Mouse (Mus musculus) hindbrain, embryonic 10.5 days (tissue): ENCODE measurements around the gene Gm28539. TPM values are rescaled to one million over a fixed set of nuclear protein-coding genes. Genes with fewer than 3 reads are reported as not detected.
"Not testable (repeated sequence)": the region's sequence is repeated elsewhere in the genome, so short reads cannot be mapped to it uniquely, and the experiment has no call there.

Source experiments
- DNase-seq: peaks from one replicate; pipeline ENCODE4 v3.0.0-alpha.2; 2017; ENCODE audit warnings: low spot score
- H3K27ac ChIP-seq: fragments of 300-500 bp; sonication (generic); 2 replicates; pipeline ENCODE4 v1.5.1; 2016; ENCODE audit warnings: mild to moderate bottlenecking, moderate library complexity
- H3K27me3 ChIP-seq: fragments of 300-500 bp; sonication (generic); 2 replicates; pipeline ENCODE4 v1.6.1; 2016; ENCODE audit warnings: mild to moderate bottlenecking; ENCODE audit not compliant: poor library complexity, insufficient read depth, severe bottlenecking
- H3K36me3 ChIP-seq: fragments of 300-500 bp; sonication (generic); 2 replicates; pipeline ENCODE4 v1.6.1; 2016; ENCODE audit warnings: mild to moderate bottlenecking, moderate library complexity
- H3K4me1 ChIP-seq: fragments of 300-500 bp; sonication (generic); replicated peaks from 2 replicates; pipeline ENCODE4 v1.6.1; 2016; ENCODE audit warnings: mild to moderate bottlenecking
- H3K4me3 ChIP-seq: fragments of 300-500 bp; sonication (generic); 2 replicates; pipeline ENCODE4 v1.5.1; 2016; ENCODE audit warnings: mild to moderate bottlenecking, moderate library complexity
- H3K9me3 ChIP-seq: fragments of 300-500 bp; sonication (generic); 2 replicates; pipeline ENCODE4 v1.6.1; 2016; ENCODE audit warnings: mild to moderate bottlenecking, moderate library complexity
- WGBS: fragments of 180-500 bp; shearing (Covaris S2); methylation state at CpG from one replicate; pipeline ENCODE4 v1.1.7; 2016; 5-methylcytosine and 5-hydroxymethylcytosine counted together
- polyA plus RNA-seq: library from polyadenylated mRNA; unstranded; fragments of >200 nt; fragmentation: Nextera tagmentation; extraction: Ambion mirVana; gene quantifications from 2 replicates; pipeline ENCODE4 v1.2.1, GENCODE M21; 2016

Gene Gm28539
- polyA plus RNA-seq, 1 experiment from 2014 or later, result not detected

- H3K9me3 ChIP-seq, result no peaks in the 10 kb centered on the region
- DNase-seq, result no peak
- 95% methylated on average over 6 of the region's 6 CpGs for WGBS
- no peak overlapping the region for H3K27ac ChIP-seq
- no peaks in the 10 kb centered on the region for H3K27me3 ChIP-seq
- no peak overlapping the region for H3K4me3 ChIP-seq
- no peaks in the 10 kb centered on the region for H3K4me1 ChIP-seq
- H3K36me3 ChIP-seq, result peaks cover 93% of the 10 kb centered on the region
Measured at GRCm38 (mm10) chr16:18943906-18944305, 107.5 kb downstream of the Gm28539 start.

- Histone ChIP-seq H3K9me3 (no peaks in the 10 kb centered on the region), H3K4me3 (no peak overlapping the region), H3K36me3 (peaks cover 100% of the 10 kb centered on the region), H3K27me3 (no peaks in the 10 kb centered on the region), H3K27ac (no peak overlapping the region), H3K4me1 (no peaks in the 10 kb centered on the region)
- WGBS, result 98% methylated on average over 9 of the region's 9 CpGs
- DNase-seq, result no peak
Measured at GRCm38 (mm10) chr16:18948941-18949340, 112.6 kb downstream of the Gm28539 start.

- Histone ChIP-seq H3K27ac (no peak overlapping the region), H3K27me3 (no peaks in the 10 kb centered on the region), H3K36me3 (peaks cover 100% of the 10 kb centered on the region), H3K4me1 (no peaks in the 10 kb centered on the region), H3K9me3 (no peaks in the 10 kb centered on the region), H3K4me3 (no peak overlapping the region)
- no peak for DNase-seq
- WGBS, result 93% methylated on average over 2 of the region's 2 CpGs
Measured at GRCm38 (mm10) chr16:18950351-18950750, 114.0 kb downstream of the Gm28539 start.

GRCm38 (mm10) chr16:18952813-18953212, 116.4 kb downstream of the Gm28539 start:
- Histone ChIP-seq H3K27ac (no peak overlapping the region), H3K4me1 (no peaks in the 10 kb centered on the region), H3K36me3 (peaks cover 100% of the 10 kb centered on the region), H3K9me3 (no peaks in the 10 kb centered on the region), H3K27me3 (no peaks in the 10 kb centered on the region), H3K4me3 (no peak overlapping the region)
- no peak for DNase-seq

- Histone ChIP-seq H3K9me3 (peaks cover 3% of the 10 kb centered on the region), H3K27me3 (no peaks in the 10 kb centered on the region), H3K27ac (no peak overlapping the region), H3K4me3 (no peak overlapping the region), H3K36me3 (peaks cover 92% of the 10 kb centered on the region), H3K4me1 (no peaks in the 10 kb centered on the region)
- DNase-seq, result no peak
- WGBS, result 92% methylated on average over 3 of the region's 3 CpGs
Measured at GRCm38 (mm10) chr16:18955070-18955469, 118.7 kb downstream of the Gm28539 start.

- Histone ChIP-seq H3K4me1 (no peaks in the 10 kb centered on the region), H3K9me3 (peaks cover 21% of the 10 kb centered on the region), H3K27ac (no peak overlapping the region), H3K4me3 (no peak overlapping the region), H3K36me3 (peaks cover 83% of the 10 kb centered on the region), H3K27me3 (no peaks in the 10 kb centered on the region)
- DNase-seq, result no peak
Measured at GRCm38 (mm10) chr16:18963486-18963885, 127.1 kb downstream of the Gm28539 start.

- Histone ChIP-seq H3K36me3 (peaks cover 67% of the 10 kb centered on the region), H3K27me3 (no peaks in the 10 kb centered on the region), H3K9me3 (no peaks in the 10 kb centered on the region; the same call in 1 of the 2 replicates), H3K4me3 (no peak overlapping the region), H3K27ac (no peak overlapping the region), H3K4me1 (no peaks in the 10 kb centered on the region)
- 96% methylated on average over 9 of the region's 9 CpGs for WGBS
- DNase-seq, result no peak
Measured at GRCm38 (mm10) chr16:18969420-18970128, 133.2 kb downstream of the Gm28539 start.

GRCm38 (mm10) chr16:18970837-18971236, 134.5 kb downstream of the Gm28539 start:
- no peaks in the 10 kb centered on the region for H3K4me1 ChIP-seq
- no peak overlapping the region for H3K27ac ChIP-seq
- peaks cover 8% of the 10 kb centered on the region; the same call in 1 of the 2 replicates for H3K9me3 ChIP-seq
- WGBS, result 80% methylated on average over 3 of the region's 3 CpGs
- H3K4me3 ChIP-seq, result no peak overlapping the region
- H3K36me3 ChIP-seq, result peaks cover 64% of the 10 kb centered on the region
- no peak for DNase-seq
- H3K27me3 ChIP-seq, result no peaks in the 10 kb centered on the region

- H3K9me3 ChIP-seq, result peaks cover 23% of the 10 kb centered on the region
- peaks cover 35% of the 10 kb centered on the region for H3K36me3 ChIP-seq
- H3K4me3 ChIP-seq, H3K4me1 ChIP-seq, H3K27ac ChIP-seq, DNase-seq, H3K27me3 ChIP-seq: not testable (repeated sequence)
- WGBS, result 84% methylated on average over 23 of the region's 23 CpGs
Measured at GRCm38 (mm10) chr16:18975665-18976064, 139.3 kb downstream of the Gm28539 start.

- Histone ChIP-seq H3K4me3 (peak overlapping the region; percentile 1; the same call in 1 of the 2 replicates), H3K4me1 (no peaks in the 10 kb centered on the region), H3K9me3 (peaks cover 23% of the 10 kb centered on the region), H3K27ac (no peak overlapping the region), H3K27me3 (no peaks in the 10 kb centered on the region), H3K36me3 (peaks cover 29% of the 10 kb centered on the region)
- WGBS, result 68% methylated on average over 23 of the region's 23 CpGs
- peak; percentile 12 for DNase-seq
Measured at GRCm38 (mm10) chr16:18976315-18976714, 139.9 kb downstream of the Gm28539 start.

GRCm38 (mm10) chr16:18986381-18986780, 150.0 kb downstream of the Gm28539 start:
- Histone ChIP-seq H3K27me3 (no peaks in the 10 kb centered on the region), H3K4me1 (no peaks in the 10 kb centered on the region), H3K36me3 (no peaks in the 10 kb centered on the region), H3K4me3 (no peak overlapping the region), H3K9me3 (peaks cover 6% of the 10 kb centered on the region; the same call in 1 of the 2 replicates), H3K27ac (no peak overlapping the region)
- DNase-seq, result no peak
- 93% methylated on average over 3 of the region's 3 CpGs for WGBS

GRCm38 (mm10) chr16:18986860-18987259, 150.5 kb downstream of the Gm28539 start:
- H3K27ac ChIP-seq, result no peak overlapping the region
- no peak for DNase-seq
- H3K4me3 ChIP-seq, result no peak overlapping the region
- H3K36me3 ChIP-seq, result no peaks in the 10 kb centered on the region
- no peaks in the 10 kb centered on the region for H3K27me3 ChIP-seq
- no peaks in the 10 kb centered on the region for H3K4me1 ChIP-seq
- 93% methylated on average over 5 of the region's 5 CpGs for WGBS
- H3K9me3 ChIP-seq, result peaks cover 6% of the 10 kb centered on the region; the same call in 1 of the 2 replicates

GRCm38 (mm10) chr16:19002610-19003389, 166.4 kb downstream of the Gm28539 start:
- not testable (repeated sequence) for H3K9me3 ChIP-seq, H3K4me1 ChIP-seq, H3K4me3 ChIP-seq, H3K27me3 ChIP-seq, H3K27ac ChIP-seq, H3K36me3 ChIP-seq
- peak; percentile 8 for DNase-seq
- WGBS, result 33% methylated on average over 2 of the region's 2 CpGs
